Mouse (Mus musculus): ENCODE results near the gene Pip4k2c.

GRCm38 (mm10) chr10:127203106-127203505 is 8.3 kb downstream of the Pip4k2c start:
- TF ChIP-seq CTCF (IDR thresholded peaks at IDR 0.05), result no peak
- no peak for TF ChIP-seq EP300 (IDR thresholded peaks at IDR 0.05)
